Mouse (Mus musculus): ENCODE results near the gene Rpl7a.

Gene Rpl7a

GRCm38 (mm10) chr2:26914148-26914941 lies 3.8 kb downstream of the Rpl7a start:
- DNase-seq, result no peak

GRCm38 (mm10) chr2:26915927-26916728 lies 5.6 kb downstream of the Rpl7a start, which contains the start of the genes Surf2 and Surf1:
Gene Surf2 (plus strand): TSS chr2:26916367.
Gene Surf1 (minus strand): TSS chr2:26916530.
- DNase-seq, result peak; percentile 60 to 73

- DNase-seq, result no peak
Measured at GRCm38 (mm10) chr2:26916738-26917137, 6.2 kb downstream of the Rpl7a start.

- DNase-seq, result no peak
Measured at GRCm38 (mm10) chr2:26919684-26920083, 9.1 kb downstream of the Rpl7a start.

GRCm38 (mm10) chr2:26920190-26920855 lies 9.8 kb downstream of the Rpl7a start:
- DNase-seq, result no peak

DNA sequence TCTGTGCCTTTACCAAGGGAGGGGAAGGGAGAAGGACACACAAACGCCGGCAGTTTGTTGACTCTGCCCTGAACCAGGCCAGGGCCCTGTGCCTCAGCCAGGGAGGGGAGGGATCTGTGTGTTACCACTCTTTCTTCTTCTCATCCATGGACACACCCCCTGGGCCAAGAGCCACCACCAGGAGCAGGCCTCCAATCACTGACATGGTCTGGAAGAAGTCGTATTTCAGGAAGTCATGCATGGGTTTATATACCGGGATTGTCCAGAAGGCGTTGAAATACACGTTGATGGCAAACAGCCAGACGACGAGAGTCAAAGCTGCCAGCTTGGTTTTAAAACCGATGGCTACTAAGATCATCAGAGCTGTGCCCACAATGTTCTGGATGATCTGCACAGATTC lies 11.2 kb downstream of the Rpl7a start:
- DNase-seq, result no peak

- DNase-seq, result no peak
Measured at GRCm38 (mm10) chr2:26927745-26928476, 17.3 kb downstream of the Rpl7a start.

DNA sequence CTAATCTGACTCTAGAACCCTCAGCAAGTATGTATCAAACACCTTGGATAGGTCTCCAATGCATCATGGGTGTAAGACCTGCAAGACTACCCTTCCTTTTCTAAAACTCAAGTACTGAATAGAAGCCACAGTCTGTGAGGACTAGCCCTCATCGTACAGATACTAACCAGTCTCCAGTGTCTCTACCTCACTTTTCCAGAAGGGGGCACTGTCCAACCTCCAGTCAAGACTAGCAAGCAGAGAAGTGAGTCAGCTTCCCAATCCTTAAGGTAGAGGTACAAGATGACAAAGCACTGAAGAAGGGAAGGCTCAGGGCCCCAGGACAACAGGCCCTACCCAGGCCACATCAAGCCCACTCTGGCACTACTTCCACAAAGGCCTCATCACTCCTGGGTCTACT lies 19.8 kb downstream of the Rpl7a start:
- DNase-seq, result peak in 1 of 2 experiments; percentile 62

DNA sequence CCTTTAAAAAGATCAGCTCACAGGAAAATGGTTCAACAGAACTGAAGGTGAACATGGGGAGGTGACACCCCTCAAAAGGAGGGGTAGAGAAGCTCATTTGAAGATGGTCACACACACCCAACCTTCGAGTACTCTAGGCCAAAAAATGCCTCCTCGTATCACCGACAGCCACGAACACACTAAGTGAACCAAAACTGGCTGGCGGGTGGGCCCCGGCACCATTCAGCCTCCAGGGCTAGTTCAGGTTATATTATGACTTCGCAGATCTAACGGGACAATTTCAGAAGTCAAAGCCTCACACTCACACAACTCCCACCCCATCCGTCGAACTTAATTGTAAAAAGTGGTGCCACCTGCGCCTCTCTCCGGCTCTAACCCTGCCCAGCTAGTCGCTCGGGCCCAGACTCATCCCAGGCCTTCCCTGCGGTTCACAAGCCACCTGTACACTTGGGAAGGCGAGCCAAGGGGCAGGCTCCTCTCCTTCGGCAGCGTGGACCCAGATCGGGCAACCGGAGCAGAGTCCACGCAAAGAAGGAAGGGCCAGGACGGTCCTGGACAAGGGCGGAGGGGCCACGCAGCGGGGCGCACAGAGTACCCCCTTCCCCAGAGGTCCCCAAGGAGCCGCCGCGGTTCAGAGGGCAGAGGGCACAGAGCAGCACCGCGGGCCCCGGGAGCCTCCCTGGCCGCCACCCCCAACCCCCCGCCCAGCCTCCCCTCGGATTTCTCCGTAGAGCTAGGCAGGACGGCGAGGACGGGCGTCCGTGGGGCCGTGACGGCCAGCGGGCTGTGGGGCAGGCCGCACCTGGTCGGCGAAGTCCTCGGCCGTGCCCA lies 22.1 kb downstream of the Rpl7a start:
- no peak for DNase-seq

DNA sequence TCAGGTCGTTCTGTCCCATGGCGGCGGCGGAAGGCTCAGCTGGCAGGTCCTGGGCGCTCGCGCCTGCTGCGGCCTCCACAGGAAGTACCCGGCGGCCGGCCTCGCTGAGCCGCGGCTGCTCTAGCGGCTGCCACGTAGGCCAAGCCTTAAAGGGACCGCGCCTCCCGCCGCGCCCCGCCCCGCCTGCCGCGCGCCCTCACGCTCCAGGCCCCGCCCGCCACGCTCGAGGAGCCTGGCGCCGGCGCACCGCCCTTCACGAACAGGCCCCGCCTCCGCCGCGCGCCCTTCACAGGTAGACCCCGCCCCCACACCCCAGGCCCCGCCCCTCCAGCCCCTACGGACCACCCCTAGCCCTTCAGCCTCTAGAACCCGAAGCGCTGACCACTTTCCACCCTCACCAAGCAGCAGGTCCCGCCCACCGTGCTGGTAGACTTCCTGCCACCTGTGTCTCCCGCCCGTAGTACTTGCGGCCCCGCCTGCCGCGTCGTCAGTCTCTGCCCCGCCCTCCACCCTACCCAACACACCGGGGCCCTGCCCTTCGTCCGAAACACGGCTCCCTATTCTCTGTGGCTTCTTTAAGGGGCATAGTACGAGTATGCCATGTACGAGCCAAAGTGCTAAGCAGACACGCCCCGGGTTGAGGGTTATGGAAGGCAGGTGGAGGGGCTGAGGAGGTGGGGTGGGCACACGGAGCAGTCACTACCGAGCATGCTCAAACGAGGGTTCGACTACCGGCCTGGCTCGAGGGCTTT lies 22.9 kb downstream of the Rpl7a start, which contains the start of the genes Surf4 and Stkld1:
Gene Surf4, minus strand, starts transcription at position 625 of the 752 bp plus-strand sequence.
Gene Stkld1, plus strand, starts transcription at position 744 of the 752 bp plus-strand sequence.
- DNase-seq, result peak; percentile 93 to 94

DNA sequence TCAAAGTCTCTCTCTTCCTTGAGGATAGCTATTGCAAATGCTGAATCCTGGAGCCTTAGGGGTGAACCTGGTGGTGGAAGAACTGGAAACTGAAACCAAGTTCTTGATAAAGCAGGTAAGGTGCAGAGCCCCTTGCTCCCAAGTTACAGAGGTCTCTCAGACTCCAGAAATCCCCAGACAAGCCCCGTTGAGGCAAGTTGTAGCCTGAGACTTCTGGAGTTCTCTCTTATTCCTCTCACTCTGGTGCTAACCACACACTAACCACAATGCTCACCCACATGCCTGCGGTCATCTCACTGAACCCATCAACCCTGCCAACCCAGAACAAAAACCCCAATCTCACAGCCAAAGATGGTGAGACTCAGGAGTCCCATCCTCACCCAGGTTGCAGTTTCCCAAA lies 24.7 kb downstream of the Rpl7a start:
- DNase-seq, result no peak

GRCm38 (mm10) chr2:26936425-26936824 lies 25.9 kb downstream of the Rpl7a start:
- DNase-seq, result no peak

DNA sequence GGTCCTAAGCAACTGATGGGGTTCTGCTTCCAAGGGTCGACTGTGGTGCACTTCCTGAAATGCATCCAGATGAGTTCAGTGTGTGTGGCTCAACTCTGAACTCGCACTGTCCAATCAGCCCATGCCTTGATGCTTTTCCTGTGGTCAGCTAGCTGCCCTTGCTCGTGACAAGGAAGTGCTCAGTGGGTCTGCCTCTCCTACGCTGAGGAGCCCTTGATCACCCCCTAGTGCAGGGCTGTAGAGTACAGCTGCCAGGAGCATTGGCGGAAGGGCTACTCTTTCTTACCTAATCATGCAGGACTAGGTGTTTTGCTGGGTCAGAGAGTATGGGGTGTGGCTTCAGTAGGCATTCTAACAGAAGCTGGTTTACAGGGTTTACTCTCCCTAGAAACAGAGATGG lies 31.0 kb downstream of the Rpl7a start:
- DNase-seq, result no peak

GRCm38 (mm10) chr2:26943253-26943652 lies 32.7 kb downstream of the Rpl7a start:
- no peak for DNase-seq

DNA sequence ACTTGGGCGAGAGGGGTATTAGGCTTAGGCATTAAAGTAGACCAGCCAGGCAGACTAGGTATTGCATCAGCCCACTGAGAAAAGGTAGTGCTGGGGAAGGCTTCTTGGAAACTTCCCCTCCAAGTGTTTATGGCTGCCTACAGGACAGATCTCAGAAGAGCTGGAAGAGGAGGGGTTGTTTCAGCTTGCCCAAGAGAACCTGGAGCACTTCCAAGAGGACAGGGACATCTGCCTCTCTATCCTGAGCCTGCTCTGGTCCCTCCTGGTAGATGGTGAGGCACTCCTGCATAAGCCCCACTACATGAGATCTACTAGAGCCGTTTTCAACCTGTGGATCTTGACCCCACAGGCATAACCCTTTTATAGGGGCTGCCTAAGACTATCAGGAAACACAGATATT lies 39.8 kb downstream of the Rpl7a start:
- DNase-seq, result no peak

DNA sequence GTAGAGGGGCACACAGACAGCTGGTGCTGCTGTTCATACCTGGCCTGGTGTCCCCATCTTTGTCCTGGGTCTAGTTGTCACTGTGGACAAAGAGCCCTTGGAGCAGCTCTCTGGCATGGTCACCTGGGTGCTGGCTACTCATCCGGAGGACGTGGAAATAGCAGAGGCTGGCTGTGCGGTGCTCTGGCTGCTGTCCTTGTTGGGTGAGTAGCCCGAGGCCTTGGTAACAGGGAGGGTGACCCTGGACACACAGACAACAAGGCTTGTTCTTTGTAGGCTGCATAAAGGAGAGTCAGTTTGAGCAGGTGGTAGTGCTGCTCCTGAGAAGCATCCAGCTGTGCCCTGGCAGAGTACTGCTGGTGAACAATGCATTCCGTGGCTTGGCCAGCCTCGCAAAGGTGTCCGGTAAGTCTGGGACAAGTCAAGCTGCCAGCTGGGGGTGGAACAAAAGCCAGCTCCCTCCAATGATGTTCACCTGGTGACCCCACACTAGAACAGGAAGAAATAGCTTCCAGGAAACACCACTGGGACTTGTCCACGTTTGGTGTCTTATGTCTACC lies 40.9 kb downstream of the Rpl7a start:
- no peak for DNase-seq

GRCm38 (mm10) chr2:26952193-26952592 lies 41.6 kb downstream of the Rpl7a start:
- DNase-seq, result no peak

- DNase-seq, result no peak
Measured at GRCm38 (mm10) chr2:26952866-26953265, 42.3 kb downstream of the Rpl7a start.

GRCm38 (mm10) chr2:26954735-26955395 lies 44.3 kb downstream of the Rpl7a start:
- no peak for DNase-seq
